Mouse (Mus musculus): ENCODE results near the gene Brpf3. TPM values are rescaled to one million over a fixed set of nuclear protein-coding genes. Genes with fewer than 3 reads are reported as not detected.

Brpf3 gene
- total RNA-seq, 1 experiment, result 24.5 TPM

DNA sequence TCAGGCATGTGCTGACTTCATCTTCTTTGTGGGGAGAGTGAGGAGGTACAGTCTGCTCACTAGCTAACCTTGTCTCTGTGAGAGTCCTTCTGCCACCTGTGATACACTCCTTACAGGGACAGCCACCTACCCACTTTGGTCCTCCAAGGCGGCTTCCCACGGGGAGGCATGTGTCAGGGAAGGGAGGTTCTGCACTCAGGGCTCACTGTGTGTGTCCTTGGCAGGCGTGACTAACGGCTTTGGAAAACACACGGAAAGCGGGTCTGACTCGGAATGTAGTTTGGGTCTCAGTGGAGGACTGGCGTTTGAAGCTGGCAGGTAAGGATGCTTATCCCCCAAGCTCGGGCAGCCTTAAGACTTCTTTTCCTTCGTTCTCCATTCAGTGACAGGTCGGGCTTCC lies 22.9 kb downstream of the Brpf3 start:
- Histone ChIP-seq H3K9me3 (ENCODE audit: control insufficient read depth, insufficient read depth, low read depth, low read length) (no peaks in the 10 kb centered on the region), H3K27ac (ENCODE audit: insufficient read depth, low read depth, low read length, poor library complexity, severe bottlenecking) (no peak overlapping the region), H3K4me3 (ENCODE audit: insufficient read depth in 1 of 2, low read depth in 1 of 2, low read length in 2 of 2, poor library complexity in 1 of 2, severe bottlenecking in 1 of 2) (no peak overlapping the region), H3K36me3 (ENCODE audit: control insufficient read depth, insufficient read depth, low read length, poor library complexity, severe bottlenecking) (peaks cover 73% of the 10 kb centered on the region), H3K9ac (ENCODE audit: insufficient read depth, low read depth, low read length, poor library complexity, severe bottlenecking) (no peak overlapping the region), H3K4me1 (ENCODE audit: control insufficient read depth in 2 of 2, insufficient read depth in 2 of 2, low read length in 2 of 2, poor library complexity in 1 of 2) (0 out of 4 replicates have a peak, but pooled peaks cover 0 to 2% of the 10 kb centered on the region in 2 experiments)
- no peak for DNase-seq (ENCODE audit: low read depth, low spot score)
- TF ChIP-seq ZNF384 (IDR thresholded peaks at IDR 0.05; ENCODE audit: low read depth, low read length) (no peak), HCFC1 (IDR thresholded peaks at IDR 0.05; ENCODE audit: borderline replicate concordance, insufficient read depth, low read length) (no peak), MAFK (IDR thresholded peaks at IDR 0.05; ENCODE audit: insufficient read depth, low read depth, low read length) (no peak), CHD2 (IDR thresholded peaks at IDR 0.05; ENCODE audit: low read depth, low read length) (no peak), ZC3H11A (IDR thresholded peaks at IDR 0.05; ENCODE audit: borderline replicate concordance, low read depth, low read length) (no peak)
- in situ Hi-C loops (cut with MboI; ENCODE audit: low sequenced_read_pairs in 2 of 2, unreplicated experiment in 2 of 2), result no loop called here

DNA sequence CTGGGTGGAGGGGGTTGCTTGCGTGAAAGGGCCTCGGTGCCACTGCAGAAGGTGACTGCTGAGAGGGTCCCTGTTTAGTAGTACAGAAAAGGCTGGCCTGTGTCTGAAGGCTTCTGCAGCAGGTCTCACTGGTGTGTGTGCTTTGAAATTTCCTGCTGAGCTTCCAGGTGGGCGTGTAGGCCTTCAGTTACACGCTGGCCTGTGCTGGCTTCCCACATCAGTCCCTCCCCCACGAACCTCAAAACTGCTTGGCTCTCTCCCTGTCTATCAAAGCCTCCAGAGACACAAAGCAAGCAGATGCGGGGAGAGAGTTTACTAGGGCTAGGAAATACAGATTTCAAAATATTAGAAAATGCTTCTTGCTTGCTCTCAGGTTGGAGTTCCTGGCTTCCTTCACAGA lies 24.0 kb downstream of the Brpf3 start:
- Histone ChIP-seq H3K9me3 (ENCODE audit: control insufficient read depth, insufficient read depth, low read depth, low read length) (no peaks in the 10 kb centered on the region), H3K36me3 (ENCODE audit: control insufficient read depth, insufficient read depth, low read length, poor library complexity, severe bottlenecking) (peaks cover 74% of the 10 kb centered on the region), H3K27ac (ENCODE audit: insufficient read depth, low read depth, low read length, poor library complexity, severe bottlenecking) (no peak overlapping the region), H3K4me1 (ENCODE audit: control insufficient read depth in 2 of 2, insufficient read depth in 2 of 2, low read length in 2 of 2, poor library complexity in 1 of 2) (0 out of 4 replicates have a peak, but pooled peaks cover 0 to 2% of the 10 kb centered on the region in 2 experiments), H3K9ac (ENCODE audit: insufficient read depth, low read depth, low read length, poor library complexity, severe bottlenecking) (no peak overlapping the region), H3K4me3 (ENCODE audit: insufficient read depth in 1 of 2, low read depth in 1 of 2, low read length in 2 of 2, poor library complexity in 1 of 2, severe bottlenecking in 1 of 2) (no peak overlapping the region)
- in situ Hi-C loops (cut with MboI; ENCODE audit: low sequenced_read_pairs in 2 of 2, unreplicated experiment in 2 of 2), result no loop called here
- DNase-seq (ENCODE audit: low read depth, low spot score), result no peak
- TF ChIP-seq MAFK (IDR thresholded peaks at IDR 0.05; ENCODE audit: insufficient read depth, low read depth, low read length), result no peak
- no peak for TF ChIP-seq ZC3H11A (IDR thresholded peaks at IDR 0.05; ENCODE audit: borderline replicate concordance, low read depth, low read length)
- TF ChIP-seq ZNF384 (IDR thresholded peaks at IDR 0.05; ENCODE audit: low read depth, low read length), result no peak
- TF ChIP-seq CHD2 (IDR thresholded peaks at IDR 0.05; ENCODE audit: low read depth, low read length), result no peak
- no peak for TF ChIP-seq HCFC1 (IDR thresholded peaks at IDR 0.05; ENCODE audit: borderline replicate concordance, insufficient read depth, low read length)

DNA sequence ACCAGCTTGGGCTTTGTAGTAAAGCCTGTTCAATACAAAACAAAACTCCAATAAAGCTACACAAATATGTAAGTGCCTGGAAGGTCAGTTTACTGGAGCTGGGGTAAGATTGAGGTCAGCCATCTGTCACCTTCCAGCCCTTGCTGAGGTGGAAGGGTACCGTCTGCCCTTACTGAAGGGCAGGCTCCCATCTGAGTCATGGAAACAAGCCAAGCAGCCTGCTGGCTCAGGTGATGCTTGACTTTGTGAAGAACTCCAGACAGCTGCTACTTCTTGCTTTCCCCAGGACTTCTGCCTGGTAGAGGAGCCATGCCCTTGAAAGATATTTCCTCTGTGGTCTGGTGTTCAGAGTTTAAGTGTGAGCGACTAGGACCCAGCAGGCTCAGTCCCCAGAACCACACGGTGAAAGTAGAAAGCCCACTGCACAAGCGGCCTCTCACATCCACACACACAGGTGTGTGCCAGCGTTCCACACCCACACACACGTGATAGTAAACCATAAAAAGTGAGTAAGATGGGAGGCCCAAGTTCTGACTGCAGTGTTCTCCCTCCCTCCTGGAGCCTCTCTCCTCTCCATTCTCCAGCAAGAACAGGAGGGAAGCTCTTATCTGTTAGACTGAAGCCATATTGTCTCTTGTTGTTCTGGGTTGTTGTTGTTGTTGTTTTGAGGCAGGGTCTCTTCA lies 24.6 kb downstream of the Brpf3 start:
- in situ Hi-C loops (cut with MboI; ENCODE audit: low sequenced_read_pairs in 2 of 2, unreplicated experiment in 2 of 2), result no loop called here
- 0 out of 4 replicates have a peak, but pooled peaks cover 0 to 2% of the 10 kb centered on the region in 2 experiments for H3K4me1 ChIP-seq (ENCODE audit: control insufficient read depth in 2 of 2, insufficient read depth in 2 of 2, low read length in 2 of 2, poor library complexity in 1 of 2)
- H3K9ac ChIP-seq (ENCODE audit: insufficient read depth, low read depth, low read length, poor library complexity, severe bottlenecking), result no peak overlapping the region
- peaks cover 76% of the 10 kb centered on the region for H3K36me3 ChIP-seq (ENCODE audit: control insufficient read depth, insufficient read depth, low read length, poor library complexity, severe bottlenecking)
- TF ChIP-seq ZC3H11A (IDR thresholded peaks at IDR 0.05; ENCODE audit: borderline replicate concordance, low read depth, low read length), result no peak
- no peak for TF ChIP-seq HCFC1 (IDR thresholded peaks at IDR 0.05; ENCODE audit: borderline replicate concordance, insufficient read depth, low read length)
- TF ChIP-seq ZNF384 (IDR thresholded peaks at IDR 0.05; ENCODE audit: low read depth, low read length), result no peak
- H3K4me3 ChIP-seq (ENCODE audit: insufficient read depth in 1 of 2, low read depth in 1 of 2, low read length in 2 of 2, poor library complexity in 1 of 2, severe bottlenecking in 1 of 2), result no peak overlapping the region
- no peak for DNase-seq (ENCODE audit: low read depth, low spot score)
- H3K27ac ChIP-seq (ENCODE audit: insufficient read depth, low read depth, low read length, poor library complexity, severe bottlenecking), result no peak overlapping the region
- H3K9me3 ChIP-seq (ENCODE audit: control insufficient read depth, insufficient read depth, low read depth, low read length), result no peaks in the 10 kb centered on the region

DNA sequence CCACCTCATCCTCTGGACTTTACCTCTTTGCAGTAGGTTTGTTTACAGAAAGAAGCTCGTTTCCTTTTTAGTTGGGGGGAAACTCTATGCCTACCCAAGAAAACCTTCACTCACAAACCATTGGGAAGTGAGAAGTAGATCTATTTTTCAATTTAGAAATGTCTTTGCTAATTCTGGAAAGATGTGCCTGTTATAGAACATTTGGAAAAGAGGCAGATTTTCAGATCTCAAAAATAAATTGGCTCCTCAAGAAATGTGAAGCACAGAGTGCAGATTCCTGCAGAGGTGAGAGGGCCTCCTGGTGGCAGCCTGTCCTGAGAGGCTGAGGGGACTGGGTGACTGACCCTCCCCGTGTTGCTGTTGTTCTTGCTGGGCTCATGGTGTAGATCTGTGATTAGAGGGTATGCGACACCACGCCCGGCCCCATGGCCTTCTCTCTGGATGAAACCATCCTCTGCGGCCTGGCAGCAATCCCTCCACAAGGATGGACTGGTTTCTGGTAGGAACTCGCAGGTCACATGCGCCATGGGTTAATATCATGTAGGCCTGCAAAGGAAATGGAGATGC lies 26.9 kb downstream of the Brpf3 start:
- TF ChIP-seq CHD2 (IDR thresholded peaks at IDR 0.05; ENCODE audit: low read depth, low read length) (no peak), HCFC1 (IDR thresholded peaks at IDR 0.05; ENCODE audit: borderline replicate concordance, insufficient read depth, low read length) (no peak), ZNF384 (IDR thresholded peaks at IDR 0.05; ENCODE audit: low read depth, low read length) (no peak), ZC3H11A (IDR thresholded peaks at IDR 0.05; ENCODE audit: borderline replicate concordance, low read depth, low read length) (no peak), MAFK (IDR thresholded peaks at IDR 0.05; ENCODE audit: insufficient read depth, low read depth, low read length) (no peak)
- Histone ChIP-seq H3K4me1 (ENCODE audit: control insufficient read depth in 2 of 2, insufficient read depth in 2 of 2, low read length in 2 of 2, poor library complexity in 1 of 2) (0 out of 4 replicates have a peak, but pooled peaks cover 2% of the 10 kb centered on the region in 2 experiments), H3K27ac (ENCODE audit: insufficient read depth, low read depth, low read length, poor library complexity, severe bottlenecking) (no peak overlapping the region), H3K36me3 (ENCODE audit: control insufficient read depth, insufficient read depth, low read length, poor library complexity, severe bottlenecking) (peaks cover 66% of the 10 kb centered on the region), H3K9ac (ENCODE audit: insufficient read depth, low read depth, low read length, poor library complexity, severe bottlenecking) (no peak overlapping the region), H3K4me3 (ENCODE audit: insufficient read depth in 1 of 2, low read depth in 1 of 2, low read length in 2 of 2, poor library complexity in 1 of 2, severe bottlenecking in 1 of 2) (no peak overlapping the region), H3K9me3 (ENCODE audit: control insufficient read depth, insufficient read depth, low read depth, low read length) (no peaks in the 10 kb centered on the region)
- no peak for DNase-seq (ENCODE audit: low read depth, low spot score)
- in situ Hi-C loops (cut with MboI; ENCODE audit: low sequenced_read_pairs in 2 of 2, unreplicated experiment in 2 of 2), result no loop called here

Data from ES-E14 (cell line).